Mouse (Mus musculus): ENCODE measurements around the gene Ntpcr.

The Ntpcr gene

DNA sequence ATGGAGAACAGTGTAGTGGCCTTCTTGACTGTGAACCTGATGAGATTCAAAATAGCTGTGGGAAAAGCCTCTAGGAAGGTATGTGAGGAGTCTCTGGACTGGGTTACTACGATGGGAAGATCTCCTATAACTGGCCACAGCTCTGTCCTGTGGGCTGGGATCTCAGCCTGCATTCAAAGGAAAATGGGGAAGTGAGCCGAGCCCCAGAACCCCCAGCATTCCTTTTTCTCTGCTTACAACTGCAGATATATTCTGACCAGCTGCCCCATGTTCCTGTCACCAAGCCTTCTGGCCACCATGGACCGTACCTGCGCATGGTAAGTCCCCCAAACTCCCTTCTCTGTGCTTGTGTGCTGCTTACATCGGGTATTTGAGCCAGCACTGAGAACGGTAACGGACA, at the start of gene Ntpcr:
TSS of gene Ntpcr (plus strand) at position 218 of the 400 bp plus-strand sequence.
- no peak for DNase-seq (ENCODE audit: low spot score)

DNA sequence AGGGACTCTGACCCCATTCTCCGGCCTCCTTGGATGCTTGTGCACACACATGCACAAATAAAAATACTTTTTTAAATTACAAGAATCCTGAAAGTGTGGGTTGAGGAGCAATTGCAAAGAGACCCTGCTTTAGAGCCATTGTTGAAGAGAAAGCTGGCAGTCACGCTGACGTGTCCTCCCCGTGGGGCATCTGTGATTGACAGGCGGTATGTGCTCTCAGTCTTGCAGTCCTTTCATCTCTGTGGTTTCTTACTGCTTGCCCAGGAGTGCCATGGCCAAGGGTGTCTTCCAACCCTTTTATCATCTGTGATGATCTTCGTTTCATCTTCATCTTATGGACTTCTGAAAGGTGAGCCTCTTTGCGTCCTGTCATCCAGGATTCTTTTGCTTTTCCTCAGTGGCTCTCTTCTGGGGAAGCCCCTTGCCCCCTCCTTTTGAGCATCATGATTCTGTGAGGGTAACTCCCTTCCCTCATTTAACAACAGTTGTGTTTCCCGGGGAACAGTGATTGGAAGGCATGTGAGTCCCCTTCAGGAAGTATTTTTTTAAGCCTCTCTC, 48.8 kb upstream of the Ntpcr start:
- DNase-seq (ENCODE audit: low spot score), result no peak

DNA sequence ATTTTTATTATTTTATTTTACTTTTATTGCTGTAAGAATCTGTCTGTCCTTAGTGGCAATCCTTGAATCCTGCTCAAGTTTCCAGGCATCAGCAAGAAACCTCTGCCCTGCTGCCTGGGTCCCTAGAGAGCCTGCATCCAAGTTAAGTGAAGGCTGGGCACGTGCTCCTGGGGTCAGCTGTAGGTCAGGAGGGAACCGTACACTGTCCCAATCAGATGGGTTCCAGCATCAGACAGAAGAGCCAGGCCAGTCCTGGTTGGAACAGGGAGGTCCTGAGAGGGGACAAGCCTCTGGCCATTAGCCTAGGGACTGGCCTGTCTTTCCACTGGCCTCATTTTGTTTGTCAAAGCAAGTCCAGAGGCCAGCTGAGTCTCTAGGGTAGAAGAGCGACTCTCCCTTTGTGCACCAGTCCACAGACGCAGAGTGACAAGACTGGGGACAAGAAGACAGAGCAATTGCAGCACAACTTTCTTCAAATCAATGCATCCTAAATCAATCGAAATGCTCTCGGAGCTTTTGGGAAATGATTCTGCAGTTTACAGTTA, 44.5 kb upstream of the Ntpcr start:
- no peak for DNase-seq (ENCODE audit: low spot score)

DNA sequence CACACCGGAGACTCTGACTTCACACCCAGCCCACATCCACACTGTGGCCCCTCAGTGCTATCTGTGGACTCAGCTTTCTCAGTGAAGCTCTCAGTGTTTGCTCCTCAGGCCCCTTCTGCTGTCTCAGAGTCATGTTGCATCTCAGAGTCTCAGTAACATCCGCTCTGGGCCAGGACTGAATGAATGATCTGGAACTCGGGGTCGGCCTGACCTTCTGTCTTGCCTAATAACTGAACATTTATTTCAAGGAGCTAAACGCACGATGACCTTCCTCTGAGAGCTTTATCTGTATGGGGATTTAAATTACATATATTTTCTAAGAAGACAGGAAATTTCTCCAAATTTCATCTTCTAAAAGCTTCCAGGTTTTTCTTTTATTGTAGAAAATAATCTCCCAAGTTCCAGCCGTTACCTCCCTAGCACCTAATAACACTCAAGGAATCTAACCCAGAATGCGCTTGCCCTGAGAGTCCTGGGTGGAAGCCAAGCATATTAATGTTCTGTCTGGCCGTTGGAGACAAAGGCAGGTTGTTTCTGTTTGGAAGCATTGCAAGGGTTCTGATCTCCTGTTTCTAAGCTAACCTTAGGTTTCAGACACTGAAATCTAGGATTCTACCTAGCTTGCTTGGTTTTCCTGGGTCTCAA, 43.4 kb upstream of the Ntpcr start:
- DNase-seq (ENCODE audit: low spot score), result no peak

DNA sequence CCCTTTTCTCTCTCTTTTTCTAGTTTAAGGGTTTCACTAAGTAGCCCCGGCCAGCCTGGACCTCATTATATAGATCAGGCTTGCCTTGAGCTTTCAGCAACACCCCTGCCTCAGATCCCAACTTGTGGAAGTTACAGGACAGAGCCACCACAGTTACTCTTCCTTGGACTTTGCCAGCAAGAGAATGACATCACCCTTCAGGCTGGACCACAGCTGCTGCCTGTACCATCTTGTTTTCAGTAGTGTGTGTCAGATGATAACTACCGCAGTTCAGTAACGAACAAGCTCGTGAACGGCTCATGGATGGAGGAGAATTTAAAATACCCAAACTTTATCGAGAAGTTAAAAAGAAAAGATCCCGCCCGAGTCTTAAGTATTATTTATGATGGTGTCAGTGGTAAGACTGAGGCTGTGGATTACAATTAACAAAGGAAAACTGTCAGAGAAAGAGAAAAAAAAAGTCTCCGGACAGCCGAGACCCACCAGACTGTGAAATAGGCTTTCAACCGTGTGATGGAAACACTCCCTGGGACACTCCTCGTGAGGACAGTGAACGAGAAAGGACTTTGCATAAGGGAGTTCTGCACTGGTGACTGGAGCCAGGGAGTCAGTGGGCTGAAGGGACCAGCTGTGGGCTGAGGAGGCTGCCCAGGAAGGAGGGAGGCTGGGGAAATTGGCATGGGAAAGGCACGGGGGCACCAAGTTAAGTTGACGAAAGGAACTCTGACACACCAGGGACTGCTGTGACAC, 39.4 kb upstream of the Ntpcr start:
- DNase-seq (ENCODE audit: low spot score), result no peak

DNA sequence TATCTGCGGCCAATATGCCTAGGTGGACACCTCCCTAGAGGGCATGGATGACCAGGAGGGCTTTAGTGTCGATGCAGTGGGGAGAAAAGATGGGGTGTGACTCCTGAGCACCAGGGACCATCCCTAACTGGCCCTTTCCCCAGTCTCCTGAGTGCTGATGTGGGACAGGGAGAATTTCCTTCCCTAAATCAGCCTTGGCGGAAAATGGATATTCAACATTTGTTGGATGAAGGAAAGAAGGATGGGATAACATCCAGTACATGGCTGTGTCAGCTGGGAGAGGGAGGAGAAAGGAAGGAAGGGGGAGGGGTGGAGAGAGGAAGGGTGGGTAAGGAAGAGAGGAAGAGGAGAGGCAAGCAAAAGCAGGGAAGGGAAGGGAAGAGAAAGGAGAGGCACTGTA, 38.8 kb upstream of the Ntpcr start:
- no peak for DNase-seq (ENCODE audit: low spot score)

DNA sequence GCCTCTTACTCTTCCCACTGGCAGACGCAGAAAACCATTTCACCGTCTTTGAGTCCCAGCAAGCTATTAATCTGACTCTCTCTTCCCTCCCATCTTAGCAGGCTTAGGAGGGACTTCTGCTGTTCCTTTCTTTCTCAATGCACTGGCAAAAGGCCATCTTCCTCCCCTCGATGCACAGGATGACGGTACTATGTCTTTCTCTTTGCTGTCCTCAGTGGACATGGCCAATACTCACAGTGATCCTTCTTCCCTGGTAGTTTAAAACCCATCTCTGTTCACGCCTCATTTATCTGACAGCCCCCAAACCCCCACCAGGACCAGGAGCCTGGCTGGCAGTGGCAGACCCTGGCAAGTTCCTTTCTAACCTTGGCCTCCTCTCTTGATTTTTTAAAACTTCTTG, 37.3 kb upstream of the Ntpcr start:
- no peak for DNase-seq (ENCODE audit: low spot score)

DNA sequence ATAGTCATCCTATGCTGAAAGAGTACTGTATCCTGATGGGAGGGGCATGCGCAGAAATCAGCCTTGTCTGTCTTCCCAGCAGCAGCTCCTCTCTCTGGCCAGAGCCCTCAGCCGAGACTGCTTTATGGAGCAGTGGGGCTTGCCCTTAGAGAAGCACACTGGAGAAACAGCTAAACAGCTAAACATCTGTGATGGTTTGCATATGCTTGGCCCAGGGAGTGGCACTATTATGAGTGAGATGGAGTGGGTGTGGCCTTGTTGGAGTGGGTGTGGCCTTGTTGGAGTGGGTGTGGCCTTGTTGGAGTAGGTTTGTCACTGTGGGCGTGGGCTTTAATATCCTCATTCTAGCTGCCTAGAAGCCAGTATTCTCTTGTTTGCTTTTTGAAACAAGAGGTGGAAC, 36.6 kb upstream of the Ntpcr start:
- no peak for DNase-seq (ENCODE audit: low spot score)

DNA sequence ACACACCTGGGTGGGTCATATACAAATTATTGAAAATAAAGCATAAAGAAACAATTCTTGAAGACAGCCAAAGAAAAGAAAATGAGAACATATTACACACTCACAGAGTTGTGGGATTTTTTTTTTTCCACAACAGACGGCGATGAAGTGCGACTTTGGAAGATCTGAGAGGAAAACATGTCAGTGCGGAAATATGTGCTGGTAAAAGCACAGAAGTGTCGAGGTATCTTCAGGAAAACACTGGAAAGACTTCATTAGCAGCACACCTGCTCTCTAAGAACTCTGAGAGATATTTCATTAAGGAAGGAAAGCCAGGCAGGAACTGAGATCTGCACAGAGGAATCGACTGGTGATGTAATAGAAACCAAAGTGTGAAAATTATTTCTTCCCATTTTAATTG, 33.8 kb upstream of the Ntpcr start:
- no peak for DNase-seq (ENCODE audit: low spot score)

DNA sequence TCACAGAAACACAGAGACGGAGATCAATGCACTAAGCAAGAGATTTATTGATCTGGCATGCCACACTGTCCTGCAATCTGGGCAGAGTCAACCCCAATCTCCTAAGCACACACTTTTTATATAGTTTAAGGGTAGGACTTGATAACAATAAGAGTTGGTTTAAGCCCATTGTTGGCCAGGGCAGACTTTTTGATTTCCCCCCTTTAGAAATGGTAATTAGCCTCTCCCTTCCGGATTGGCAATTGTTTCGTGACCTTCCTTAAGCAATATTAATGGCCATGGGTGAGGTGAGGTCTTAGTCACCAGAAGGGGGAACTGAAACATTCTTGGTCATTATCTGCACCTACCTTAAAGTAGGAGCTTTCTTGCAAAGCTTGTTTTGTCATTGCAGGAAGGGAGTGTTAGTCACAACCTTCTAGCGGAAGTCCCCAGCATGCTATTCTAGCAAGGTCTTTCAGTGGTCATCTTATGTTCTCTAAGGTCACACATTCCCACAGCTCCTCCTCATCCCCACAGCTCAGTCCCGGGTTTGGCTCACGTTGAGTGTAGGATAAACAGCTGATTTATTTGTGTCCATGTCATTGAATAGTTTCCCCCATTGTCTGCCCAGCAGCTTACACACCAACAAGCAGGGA, 30.3 kb upstream of the Ntpcr start:
- DNase-seq (ENCODE audit: low spot score), result no peak

DNA sequence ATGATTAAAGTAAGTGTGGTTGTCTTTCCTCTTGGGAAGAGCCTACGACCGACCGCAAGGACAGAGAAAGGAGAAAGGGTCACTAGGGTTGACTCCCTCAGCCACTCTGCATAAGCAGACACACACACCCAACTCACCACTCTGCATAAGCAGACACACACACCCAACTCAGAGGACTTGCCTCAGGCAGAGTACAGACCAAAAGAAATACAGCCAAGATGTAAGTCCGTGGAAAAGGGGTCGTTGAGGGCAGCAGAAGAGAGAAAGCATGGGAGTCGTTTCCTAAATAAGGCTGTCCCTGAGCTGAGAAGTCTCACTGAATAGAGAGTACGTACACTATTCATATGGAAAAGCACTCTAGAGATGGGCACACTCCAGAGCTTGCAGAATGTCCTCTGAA, 29.4 kb upstream of the Ntpcr start:
- DNase-seq (ENCODE audit: low spot score), result no peak

DNA sequence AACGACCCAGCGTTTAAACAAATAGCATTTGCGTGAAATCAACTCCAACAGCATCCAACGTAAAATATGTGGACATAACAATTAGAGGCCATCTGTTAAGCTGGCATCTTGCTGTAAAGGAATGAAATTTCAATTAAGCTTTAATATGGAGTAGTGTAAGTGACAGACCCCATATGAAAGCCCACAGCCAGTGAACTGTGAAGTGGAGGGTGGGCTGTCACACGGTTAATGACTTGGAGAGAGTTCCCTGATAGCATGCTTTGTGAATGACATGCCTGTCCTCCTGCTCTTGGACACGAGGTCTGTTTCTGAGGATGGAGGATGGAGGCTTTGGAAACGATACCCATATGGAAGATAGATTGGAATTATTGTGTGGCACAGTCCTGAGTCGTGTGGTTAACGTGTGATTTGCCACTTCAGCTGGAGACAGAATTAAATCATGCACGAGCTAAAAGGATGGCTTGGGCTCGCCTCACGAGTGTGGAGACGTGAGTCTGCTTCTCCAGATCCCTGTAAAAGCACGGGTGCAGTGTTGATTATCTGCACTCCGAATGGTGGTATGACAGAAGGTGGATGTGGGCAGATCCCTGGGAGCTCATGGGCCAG, 26.8 kb upstream of the Ntpcr start:
- DNase-seq (ENCODE audit: low spot score), result no peak

DNA sequence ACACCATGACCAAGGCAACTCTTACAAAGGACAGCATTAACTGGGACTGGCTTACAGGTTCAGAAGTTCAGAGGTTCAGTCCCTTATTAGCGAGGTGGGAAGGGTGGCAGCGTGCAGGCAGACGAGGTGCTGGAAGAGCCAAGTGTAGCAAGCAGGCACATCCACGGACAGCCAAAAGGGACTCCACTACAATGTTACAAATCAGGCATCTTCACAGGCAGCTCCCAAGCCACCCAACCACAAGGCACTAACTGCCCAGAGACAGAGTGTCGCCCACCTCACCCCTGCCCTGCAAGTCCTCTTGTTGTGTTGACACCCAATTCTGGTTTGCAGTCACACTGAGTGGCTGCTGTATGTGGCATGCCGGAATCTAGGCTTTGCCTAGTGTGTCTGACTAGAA, 25.3 kb upstream of the Ntpcr start:
- no peak for DNase-seq (ENCODE audit: low spot score)

DNA sequence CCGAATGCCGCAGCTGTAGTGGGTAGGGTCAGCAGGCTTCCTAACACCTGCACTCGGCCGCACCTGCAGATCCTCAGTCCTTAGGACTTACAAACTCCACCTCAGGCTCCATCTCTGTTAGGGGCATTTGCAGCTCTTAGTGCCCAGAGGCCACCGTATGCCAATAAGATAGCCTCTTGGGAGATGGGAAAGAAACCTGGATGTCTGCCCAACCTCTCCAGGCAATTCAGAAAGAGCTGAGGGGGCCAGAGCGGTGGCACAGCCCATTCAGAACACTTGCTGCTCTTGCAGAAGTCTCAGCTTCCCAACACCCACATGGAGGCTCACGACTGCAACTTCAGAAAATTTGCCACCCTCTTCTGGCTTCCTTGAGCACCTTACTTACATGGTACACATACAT, 23.9 kb upstream of the Ntpcr start:
- no peak for DNase-seq (ENCODE audit: low spot score)

DNA sequence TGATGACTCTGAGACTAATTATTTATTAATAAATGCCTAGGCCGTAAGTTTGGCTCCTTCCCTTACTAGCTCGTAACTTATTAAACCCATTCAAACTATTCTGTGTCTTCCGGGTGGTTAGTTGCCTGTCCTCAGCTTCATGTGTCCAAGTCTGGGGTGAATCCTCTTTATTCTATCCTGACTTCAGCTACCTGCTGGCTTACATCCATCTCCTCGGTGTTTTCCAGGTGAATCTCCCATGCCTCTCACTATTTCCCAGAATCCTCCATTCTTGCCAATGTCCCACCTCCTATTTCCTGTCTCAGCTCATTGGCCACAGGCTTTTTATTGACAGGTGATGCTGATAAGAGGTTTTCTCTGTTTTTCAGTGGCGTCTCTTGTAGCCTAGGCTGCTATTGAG, 20.6 kb upstream of the Ntpcr start:
- no peak for DNase-seq (ENCODE audit: low spot score)

DNA sequence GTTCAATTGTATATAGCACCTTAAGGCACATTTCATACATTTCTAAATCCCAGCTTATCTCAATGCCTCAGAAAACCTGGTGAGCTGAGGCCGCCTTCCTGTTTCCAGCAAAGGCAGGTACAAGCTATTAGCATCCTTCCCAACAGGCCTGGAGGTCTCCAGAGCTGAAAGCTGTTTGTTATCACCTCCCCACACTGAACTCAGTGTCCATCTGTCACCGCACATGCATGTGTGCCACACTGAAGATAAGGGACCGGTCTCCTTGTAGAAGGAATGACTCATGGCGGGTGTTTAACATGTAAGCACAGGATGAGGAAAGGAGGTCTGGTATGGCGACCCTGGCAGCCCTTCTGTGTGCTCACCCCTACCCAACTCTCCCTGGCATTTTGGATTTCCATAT, 18.2 kb upstream of the Ntpcr start:
- peak; percentile 59 for DNase-seq (ENCODE audit: low spot score)

DNA sequence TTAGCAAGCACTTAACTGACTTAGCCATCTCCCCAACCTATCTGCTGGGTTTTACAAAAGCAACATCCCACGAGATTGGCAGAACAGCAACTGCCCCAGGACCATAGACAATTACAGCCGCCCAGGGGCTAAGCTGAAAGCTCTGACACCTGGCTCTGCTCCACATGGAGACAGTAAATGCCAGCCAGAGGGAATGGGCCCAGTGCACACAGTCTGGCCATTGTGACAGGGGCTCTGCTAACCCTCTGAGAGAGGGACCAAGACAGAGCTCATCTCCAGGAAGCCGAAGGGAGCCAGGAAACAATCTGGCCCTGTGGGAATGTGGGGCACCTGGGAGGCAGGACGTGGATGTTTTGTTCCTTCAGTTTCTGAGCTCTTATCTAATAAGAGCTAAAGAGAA, 13.6 kb upstream of the Ntpcr start:
- DNase-seq (ENCODE audit: low spot score), result no peak

DNA sequence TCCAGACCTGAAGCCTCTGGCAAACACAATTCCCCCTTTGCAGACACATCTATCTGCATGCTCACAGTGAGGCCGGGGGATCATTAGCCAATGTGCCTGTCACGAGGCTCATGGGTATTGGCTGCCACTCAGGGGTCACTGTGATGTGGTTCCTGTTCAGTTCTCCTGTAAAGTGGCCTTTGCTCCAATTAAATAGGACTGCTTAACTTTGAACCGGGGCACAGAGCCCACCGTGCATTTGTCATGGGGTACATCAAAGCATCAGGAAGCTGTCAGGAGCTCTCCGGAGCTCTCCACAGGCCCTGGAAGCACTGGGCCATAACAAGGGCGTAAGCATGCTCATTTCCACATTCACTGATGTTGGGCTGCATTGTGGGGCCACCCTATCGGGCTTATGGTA, 13.2 kb upstream of the Ntpcr start:
- DNase-seq (ENCODE audit: low spot score), result no peak

DNA sequence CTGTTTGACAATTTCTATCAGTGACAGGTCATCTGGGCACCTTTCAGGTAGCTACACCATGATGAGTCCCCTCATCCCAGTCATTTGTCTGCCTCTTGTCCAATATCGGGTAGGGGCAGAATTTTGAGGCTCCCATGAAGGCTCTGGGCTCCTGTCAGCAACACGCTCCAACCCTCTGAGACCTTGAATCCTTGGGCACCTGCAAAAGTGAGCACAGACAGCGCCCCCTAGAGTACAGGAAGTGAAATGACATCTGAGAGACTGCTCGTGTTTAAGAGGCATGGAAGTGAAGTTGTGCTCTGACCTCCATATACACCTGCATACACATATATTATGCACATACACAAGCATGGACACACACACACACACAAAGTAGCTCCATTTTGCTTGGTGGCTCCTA, 10.8 kb upstream of the Ntpcr start:
- peak; percentile 12 for DNase-seq (ENCODE audit: low spot score)

DNA sequence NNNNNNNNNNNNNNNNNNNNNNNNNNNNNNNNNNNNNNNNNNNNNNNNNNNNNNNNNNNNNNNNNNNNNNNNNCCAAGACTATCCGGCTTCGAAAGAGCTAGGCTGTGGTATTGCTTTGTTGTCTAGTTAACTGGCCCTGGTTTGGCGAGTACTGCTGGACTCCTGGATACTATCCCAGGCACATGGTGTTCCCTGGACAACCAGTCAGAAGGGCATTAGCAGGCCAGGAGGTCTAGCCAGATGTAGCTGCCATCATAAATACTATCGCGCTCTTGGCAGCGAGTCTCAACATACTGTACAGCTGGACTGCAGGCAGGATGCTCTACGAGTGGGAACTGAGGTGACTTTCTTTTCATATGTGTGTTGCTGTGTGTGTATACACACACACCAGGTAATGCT, 7.1 kb upstream of the Ntpcr start:
- no peak for DNase-seq (ENCODE audit: low spot score)

DNA sequence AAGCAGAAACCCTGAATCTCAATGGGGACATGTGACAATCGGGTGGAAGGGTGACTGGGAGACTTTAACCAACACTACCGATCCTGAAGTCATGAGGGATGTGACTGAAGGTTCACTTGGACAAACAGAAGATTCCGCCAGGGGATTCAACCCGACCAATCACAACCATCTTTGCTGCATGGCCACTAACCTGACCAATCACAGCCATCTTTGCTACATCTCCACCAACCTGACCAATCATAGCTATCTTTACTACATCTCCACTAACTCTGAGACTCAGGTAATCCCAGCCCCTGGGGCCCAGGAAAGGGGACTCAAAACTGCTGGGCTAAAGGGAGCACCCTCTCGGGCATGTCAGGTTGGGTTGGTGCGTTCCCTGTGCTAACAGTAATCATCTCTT, 6.3 kb upstream of the Ntpcr start:
- DNase-seq (ENCODE audit: low spot score), result no peak

DNA sequence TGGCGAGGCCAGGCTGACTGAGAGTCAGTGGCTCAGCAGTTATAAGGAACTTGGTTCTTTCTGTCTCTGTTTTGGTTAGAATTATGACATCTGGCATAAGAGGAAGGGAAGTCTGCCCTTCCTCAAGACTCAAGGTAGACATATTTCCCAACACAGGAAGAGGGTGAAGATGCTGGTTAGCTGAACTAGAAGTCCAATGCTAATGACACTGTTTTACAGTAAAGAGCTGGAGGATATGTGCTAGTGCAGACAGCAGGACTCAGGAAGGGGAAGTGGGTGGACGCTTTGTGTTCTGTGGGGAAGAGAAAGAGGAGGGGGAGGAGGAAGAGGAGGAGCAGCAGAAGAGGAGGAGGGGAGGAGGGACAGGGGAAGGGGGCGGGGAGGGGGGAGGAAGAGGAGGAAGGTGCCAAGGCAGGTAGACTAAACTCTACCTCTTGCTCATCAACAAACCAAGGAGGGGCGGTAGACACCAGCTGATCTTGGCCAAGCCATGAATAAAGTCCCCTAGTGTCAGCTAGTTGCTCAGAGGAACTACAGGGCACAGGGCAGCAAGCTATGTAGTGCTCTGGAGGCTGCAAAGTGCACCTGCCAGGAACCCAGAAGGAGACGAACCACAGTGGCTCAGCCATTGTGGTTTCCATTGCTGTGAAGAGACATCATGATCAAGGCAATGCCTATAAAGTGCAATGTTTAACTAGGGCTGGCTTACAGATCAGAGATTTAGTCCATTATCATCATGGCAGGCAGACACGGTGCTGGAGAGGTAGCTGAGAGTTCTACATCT, 4.5 kb upstream of the Ntpcr start:
- no peak for DNase-seq (ENCODE audit: low spot score)
